Mouse (Mus musculus) cerebellum, adult 2 months (tissue): ENCODE results near the gene Xpo5. TPM values are rescaled to one million over a fixed set of nuclear protein-coding genes. Genes with fewer than 3 reads are reported as not detected.

Experiments used
- DNase-seq, 2 experiments: peaks; one replicate each; pipeline ENCODE4 v3.0.0; 2021
- H3K27ac ChIP-seq: fragments of 200-500 bp; 2 replicates; pipeline ENCODE4 v1.5.1; 2012; ENCODE audit warnings: low read length, control low read depth, inconsistent platforms; ENCODE audit not compliant: insufficient read depth
- H3K27me3 ChIP-seq: fragments of 200-500 bp; 2 replicates; pipeline ENCODE4 v1.6.1; 2012; ENCODE audit warnings: inconsistent platforms, mild to moderate bottlenecking, low read length, moderate library complexity; ENCODE audit not compliant: control insufficient read depth, insufficient read depth
- H3K4me1 ChIP-seq: fragments of 200-500 bp; 2 replicates; pipeline ENCODE4 v1.6.1; 2011; ENCODE audit warnings: low read length; ENCODE audit not compliant: control insufficient read depth, insufficient read depth
- H3K4me3 ChIP-seq: fragments of 200-500 bp; replicated peaks from 2 replicates; pipeline ENCODE3; 2011; ENCODE audit warnings: mild to moderate bottlenecking, low read depth, low read length, control low read depth; ENCODE audit not compliant: insufficient read depth
- CTCF ChIP-seq: fragments of 200-500 bp; IDR thresholded peaks from 2 replicates; pipeline ENCODE4 v1.5.1; 2011; ENCODE audit warnings: low read depth, mild to moderate bottlenecking, control low read depth, low read length, moderate library complexity, borderline replicate concordance; ENCODE audit not compliant: insufficient read depth
- POLR2A ChIP-seq: fragments of 200-500 bp; IDR thresholded peaks from 2 replicates; pipeline ENCODE4 v1.6.1; 2011; ENCODE audit warnings: low read length, control low read depth, borderline replicate concordance; ENCODE audit not compliant: insufficient read depth
- WGBS: fragments of 180-500 bp; shearing (Covaris S2); methylation state at CpG from one replicate; pipeline ENCODE4 v1.1.7; 2018; 5-methylcytosine and 5-hydroxymethylcytosine counted together
- polyA plus RNA-seq: library from polyadenylated mRNA; depleted of rRNA; stranded (reverse); fragments of >200 nt; gene quantifications from 2 replicates; pipeline ENCODE4 v1.2.3, GENCODE M21; 2012

The Xpo5 gene
- polyA plus RNA-seq, 1 experiment, result 39.1 TPM

- H3K27me3 ChIP-seq, result no peaks in the 10 kb centered on the region
- no peak overlapping the region for H3K27ac ChIP-seq
- TF ChIP-seq POLR2A (no peak), CTCF (no peak)
- no peaks in the 10 kb centered on the region for H3K4me1 ChIP-seq
- DNase-seq, result no peak
- no peak overlapping the region for H3K4me3 ChIP-seq
These were observed 4.1 kb downstream of the Xpo5 start for GRCm38 (mm10) chr17:46206676-46207075.

GRCm38 (mm10) chr17:46210550-46210949 lies 8.0 kb downstream of the Xpo5 start:
- Histone ChIP-seq H3K27ac (no peak overlapping the region), H3K27me3 (no peaks in the 10 kb centered on the region), H3K4me3 (no peak overlapping the region), H3K4me1 (no peaks in the 10 kb centered on the region)
- TF ChIP-seq CTCF (no peak), POLR2A (no peak)
- 85% methylated on average over 3 of the region's 3 CpGs for WGBS
- no peak for DNase-seq

GRCm38 (mm10) chr17:46221601-46222000 lies 19.0 kb downstream of the Xpo5 start:
- no peaks in the 10 kb centered on the region for H3K27me3 ChIP-seq
- WGBS, result 94% methylated on average over 3 of the region's 3 CpGs
- DNase-seq, result no peak

GRCm38 (mm10) chr17:46227576-46227975 lies 25.0 kb downstream of the Xpo5 start:
- WGBS, result 88% methylated on average over 7 of the region's 7 CpGs

More at GRCm38 (mm10) chr17:46221601-46222000, 19.0 kb downstream of the Xpo5 start:
- Histone ChIP-seq H3K4me1 (no peaks in the 10 kb centered on the region), H3K4me3 (no peak overlapping the region), H3K27ac (no peak overlapping the region)
- TF ChIP-seq POLR2A (no peak), CTCF (no peak)

GRCm38 (mm10) chr17:46236067-46236466 lies 33.5 kb downstream of the Xpo5 start:
- no peak overlapping the region for H3K27ac ChIP-seq
- H3K4me3 ChIP-seq, result no peak overlapping the region
- 97% methylated on average over 1 of the region's 1 CpGs for WGBS
- TF ChIP-seq CTCF (no peak), POLR2A (no peak)
- DNase-seq, result no peak
- no peaks in the 10 kb centered on the region for H3K27me3 ChIP-seq
- H3K4me1 ChIP-seq, result no peaks in the 10 kb centered on the region

More at GRCm38 (mm10) chr17:46227576-46227975, 25.0 kb downstream of the Xpo5 start:
- H3K27ac ChIP-seq, result no peak overlapping the region
- no peaks in the 10 kb centered on the region for H3K4me1 ChIP-seq
- DNase-seq, result no peak
- H3K27me3 ChIP-seq, result no peaks in the 10 kb centered on the region
- no peak overlapping the region for H3K4me3 ChIP-seq
- TF ChIP-seq POLR2A (no peak), CTCF (no peak)

GRCm38 (mm10) chr17:46237079-46237478 lies 34.5 kb downstream of the Xpo5 start:
- no peak for DNase-seq
- Histone ChIP-seq H3K4me3 (no peak overlapping the region), H3K4me1 (no peaks in the 10 kb centered on the region), H3K27ac (no peak overlapping the region), H3K27me3 (no peaks in the 10 kb centered on the region)
- TF ChIP-seq CTCF (no peak), POLR2A (no peak)
- 92% methylated on average over 6 of the region's 6 CpGs for WGBS

- DNase-seq, result no peak
- no peaks in the 10 kb centered on the region for H3K4me1 ChIP-seq
- TF ChIP-seq POLR2A (no peak), CTCF (no peak)
- no peak overlapping the region for H3K27ac ChIP-seq
- H3K4me3 ChIP-seq, result no peak overlapping the region
- H3K27me3 ChIP-seq, result no peaks in the 10 kb centered on the region
- 67% methylated on average over 5 of the region's 5 CpGs for WGBS
These were observed 34.9 kb downstream of the Xpo5 start for GRCm38 (mm10) chr17:46237480-46237879.

- 90% methylated on average over 15 of the region's 15 CpGs for WGBS
- DNase-seq, result no peak
- Histone ChIP-seq H3K27ac (no peak overlapping the region), H3K4me3 (no peak overlapping the region), H3K27me3 (no peaks in the 10 kb centered on the region), H3K4me1 (no peaks in the 10 kb centered on the region)
- TF ChIP-seq CTCF, result no peak
- no peak for TF ChIP-seq POLR2A
These were observed 37.0 kb downstream of the Xpo5 start for GRCm38 (mm10) chr17:46239516-46240114.

- no peaks in the 10 kb centered on the region for H3K27me3 ChIP-seq
- H3K4me1 ChIP-seq, result no peaks in the 10 kb centered on the region; the same call in 1 of the 2 replicates
- DNase-seq, result no peak
- WGBS, result 76% methylated on average over 11 of the region's 11 CpGs
- TF ChIP-seq CTCF (no peak), POLR2A (no peak)
- H3K27ac ChIP-seq, result no peak overlapping the region
- no peak overlapping the region for H3K4me3 ChIP-seq
These were observed 38.9 kb downstream of the Xpo5 start for GRCm38 (mm10) chr17:46241471-46241870.
